Mouse (Mus musculus) heart, adult 2 months (tissue): ENCODE measurements around the gene Vmn2r4. TPM values are rescaled to one million over a fixed set of nuclear protein-coding genes. Genes with fewer than 3 reads are reported as not detected.
"Not testable (repeated sequence)": the region's sequence is repeated elsewhere in the genome, so short reads cannot be mapped to it uniquely, and the experiment has no call there.

Experiments
- DNase-seq, 2 experiments: peaks; one replicate each; pipeline ENCODE4 v3.0.0; 2021
- H3K27ac ChIP-seq: fragments of 200-600 bp; 2 replicates; pipeline ENCODE4 v1.8.1; 2022
- H3K27me3 ChIP-seq: fragments of 200-500 bp; 2 replicates; pipeline ENCODE4 v1.6.1; 2012; ENCODE audit warnings: mild to moderate bottlenecking, low read length, inconsistent platforms, mixed read lengths; ENCODE audit not compliant: control insufficient read depth, insufficient read depth
- H3K36me3 ChIP-seq: fragments of 200-500 bp; 2 replicates; pipeline ENCODE4 v1.6.1; 2012; ENCODE audit warnings: low read length, inconsistent platforms; ENCODE audit not compliant: control insufficient read depth, insufficient read depth
- H3K4me1 ChIP-seq: fragments of 200-500 bp; 2 replicates; pipeline ENCODE4 v1.6.1; 2011; ENCODE audit warnings: low read length; ENCODE audit not compliant: control insufficient read depth, insufficient read depth
- H3K4me3 ChIP-seq: fragments of 200-600 bp; 2 replicates; pipeline ENCODE4 v1.8.1; 2022
- H3K79me2 ChIP-seq: fragments of 200-500 bp; replicated peaks from 2 replicates; pipeline ENCODE4 v1.6.1; 2012; ENCODE audit warnings: mild to moderate bottlenecking, inconsistent platforms, low read length, moderate library complexity, mixed read lengths; ENCODE audit not compliant: control insufficient read depth, insufficient read depth
- H3K9ac ChIP-seq: fragments of 200-500 bp; 2 replicates; pipeline ENCODE4 v1.6.1; 2012; ENCODE audit warnings: low read depth, mild to moderate bottlenecking, control low read depth, inconsistent platforms, low read length, mixed read lengths
- CTCF ChIP-seq: fragments of 200-600 bp; IDR thresholded peaks from 2 replicates; pipeline ENCODE4 v1.8.1; 2022; ENCODE audit warnings: antibody characterized with exemption, mild to moderate bottlenecking, moderate library complexity
- EP300 ChIP-seq: fragments of 200-500 bp; IDR thresholded peaks from 2 replicates; pipeline ENCODE4 v1.6.1; 2011; ENCODE audit warnings: low read depth, low read length, control low read depth; ENCODE audit not compliant: insufficient read depth
- POLR2A ChIP-seq: fragments of 200-500 bp; IDR thresholded peaks from 2 replicates; pipeline ENCODE4 v1.6.1; 2011; ENCODE audit warnings: mild to moderate bottlenecking, low read depth, low read length, control low read depth; ENCODE audit not compliant: insufficient read depth
- WGBS: fragments of 180-500 bp; shearing (Covaris S2); methylation state at CpG from one replicate; pipeline ENCODE4 v1.1.7; 2018; 5-methylcytosine and 5-hydroxymethylcytosine counted together
- intact Hi-C: fragments of 180-260 bp; cut with DNase I; formaldehyde crosslinking; loops from one replicate; pipeline ENCODE4 v1.15.1; 2025
- long read RNA-seq: library from polyadenylated mRNA; stranded (forward); transcript quantifications from one replicate; pipeline ENCODE4 v2.0.0, GENCODE M21; 2021
- polyA plus RNA-seq: library from polyadenylated mRNA; depleted of rRNA; stranded (reverse); fragments of >200 nt; gene quantifications from 2 replicates; pipeline ENCODE4 v1.2.3, GENCODE M21; 2012; rRNA removed
- total RNA-seq, 2 experiments: library from RNA; stranded (reverse); gene quantifications; 2 replicates each; pipeline ENCODE4 v1.2.3; 2021

The Vmn2r4 gene
- total RNA-seq (not detected), polyA plus RNA-seq (not detected in 2 replicates)
- long read RNA-seq = 0 reads

DNA sequence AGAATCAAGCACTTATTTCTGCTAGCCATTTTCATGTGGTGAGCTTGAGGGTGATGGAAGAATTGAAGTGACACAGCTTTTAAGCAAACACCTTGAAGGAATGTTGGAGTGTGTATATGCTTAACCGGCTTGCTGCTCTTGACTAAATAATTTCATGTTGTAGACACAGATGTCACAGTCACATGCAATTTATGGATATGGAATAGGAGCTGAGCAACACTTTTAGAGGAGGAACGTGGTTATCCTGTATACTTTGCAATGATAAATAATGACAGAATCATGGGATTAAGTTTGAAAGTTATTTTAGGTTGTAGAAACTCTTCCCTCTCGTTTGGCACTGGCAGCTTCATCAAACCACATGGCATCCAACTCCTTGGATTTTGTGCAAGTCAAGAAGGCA lies at the start of gene Vmn2r4:
Gene Vmn2r4 (minus strand): TSS at position 101 of the 400 bp plus-strand sequence.
- WGBS = 73% methylated on average over 3 of the region's 3 CpGs
- DNase-seq, H3K79me2 ChIP-seq, intact Hi-C loops, H3K9ac ChIP-seq, H3K4me1 ChIP-seq, H3K4me3 ChIP-seq, H3K27ac ChIP-seq, H3K27me3 ChIP-seq, H3K36me3 ChIP-seq: not testable (repeated sequence)

DNA sequence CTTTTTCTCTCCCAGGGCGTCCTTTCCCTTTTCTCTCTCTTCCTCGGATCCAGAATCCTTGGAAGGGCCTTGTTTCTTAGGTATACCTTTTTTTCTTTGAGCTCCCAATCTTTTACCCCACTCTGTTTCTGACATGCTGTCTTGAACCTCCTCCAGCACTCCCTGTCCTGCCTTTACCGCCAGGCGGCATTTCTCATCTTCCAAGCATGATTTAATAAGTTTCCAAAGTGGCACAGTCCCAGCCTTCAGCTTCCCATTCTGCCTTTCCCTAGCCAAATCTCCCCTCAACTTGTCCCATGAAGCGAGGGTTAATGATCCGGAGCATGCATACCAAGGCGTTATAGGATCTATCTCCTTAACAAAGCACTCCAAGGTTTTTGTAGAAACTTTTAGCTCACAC lies 19.1 kb upstream of the Vmn2r4 start:
- H3K79me2 ChIP-seq, H3K27me3 ChIP-seq: not testable (repeated sequence)

DNA sequence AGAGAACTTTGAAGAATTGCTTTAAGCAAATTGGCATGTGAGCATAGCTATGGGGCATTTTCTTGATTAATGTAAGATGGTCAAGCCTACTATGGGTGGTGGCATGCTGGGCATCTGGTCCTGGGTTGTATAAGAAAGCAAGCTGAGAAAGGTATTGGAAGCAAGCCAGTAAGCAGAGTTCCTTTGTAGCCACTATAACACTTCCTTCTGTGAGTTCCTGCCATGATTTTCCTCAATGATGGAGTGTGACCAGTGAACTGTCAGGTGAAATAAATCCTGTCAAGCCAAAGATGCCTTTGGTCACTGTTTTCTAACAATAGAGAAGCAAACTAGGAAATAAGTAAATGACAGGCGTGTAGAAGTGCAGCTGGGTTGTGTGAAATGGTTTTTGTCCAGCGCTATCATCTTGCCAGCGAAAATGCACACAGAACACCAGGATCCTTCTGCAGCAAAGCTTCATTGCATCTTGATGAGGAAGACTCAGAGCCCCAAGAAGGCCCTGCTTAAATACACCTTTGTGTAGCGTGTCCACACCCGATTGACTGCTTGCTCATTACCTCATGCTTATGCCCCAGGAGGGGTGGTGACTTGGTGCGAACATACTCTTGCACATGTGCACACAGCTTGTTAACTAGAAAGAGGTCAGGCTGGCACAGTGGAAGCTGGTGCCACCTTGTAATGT lies 13.1 kb upstream of the Vmn2r4 start:
- H3K4me1 ChIP-seq, H3K4me3 ChIP-seq, H3K9ac ChIP-seq, intact Hi-C loops, H3K27ac ChIP-seq, H3K79me2 ChIP-seq, H3K27me3 ChIP-seq, DNase-seq, H3K36me3 ChIP-seq: not testable (repeated sequence)
- 87% methylated on average over 6 of the region's 6 CpGs for WGBS

More for the DNA sequence above, 19.1 kb upstream of the Vmn2r4 start:
- H3K36me3 ChIP-seq, DNase-seq, intact Hi-C loops, H3K9ac ChIP-seq, H3K4me3 ChIP-seq, H3K4me1 ChIP-seq, H3K27ac ChIP-seq: not testable (repeated sequence)
- 75% methylated on average over 7 of the region's 7 CpGs for WGBS

DNA sequence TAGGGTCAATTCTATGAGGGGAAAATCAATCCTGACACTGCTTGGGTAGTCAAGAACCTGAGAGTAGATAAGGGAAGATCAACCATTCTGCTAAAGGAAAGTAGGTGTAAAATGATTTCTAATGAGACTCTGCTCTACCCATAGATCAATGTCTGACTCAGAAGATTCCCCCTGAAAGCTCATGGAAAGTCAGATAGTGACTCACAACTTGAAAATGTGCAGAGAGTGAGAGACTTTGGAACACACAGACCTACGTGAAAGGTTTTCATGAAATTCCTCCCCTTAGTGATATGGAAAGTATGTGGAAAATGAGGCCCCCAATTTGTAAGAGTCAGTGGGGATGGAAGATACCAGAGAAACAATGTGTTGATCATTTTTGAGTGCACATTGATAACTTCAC lies 7.0 kb upstream of the Vmn2r4 start:
- H3K36me3 ChIP-seq, intact Hi-C loops, H3K27ac ChIP-seq, DNase-seq, H3K27me3 ChIP-seq, H3K9ac ChIP-seq, H3K79me2 ChIP-seq, H3K4me1 ChIP-seq, H3K4me3 ChIP-seq: not testable (repeated sequence)
- WGBS = 34% methylated on average over 1 of the region's 1 CpGs

DNA sequence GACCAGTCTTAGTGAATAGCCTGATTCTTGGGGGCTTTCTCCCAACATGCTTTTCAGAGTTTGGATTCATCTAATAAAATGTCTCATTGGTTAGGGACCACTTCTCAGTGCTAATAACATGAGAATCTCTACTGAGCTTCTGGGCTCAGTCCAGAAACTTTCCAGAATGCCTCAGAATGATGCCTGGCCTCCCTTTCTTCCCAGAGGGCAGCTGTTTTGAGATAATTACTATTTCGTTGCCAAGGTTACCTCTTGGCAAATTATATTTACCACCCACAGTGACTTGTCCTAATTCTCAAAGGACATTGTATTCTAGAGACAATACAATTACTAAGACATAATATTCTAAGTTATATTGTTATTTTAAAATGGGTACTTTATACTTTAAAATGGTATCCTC lies 2.3 kb upstream of the Vmn2r4 start:
- H3K9ac ChIP-seq, H3K36me3 ChIP-seq, H3K27ac ChIP-seq, H3K4me3 ChIP-seq, H3K79me2 ChIP-seq, H3K27me3 ChIP-seq, intact Hi-C loops, DNase-seq, H3K4me1 ChIP-seq: not testable (repeated sequence)
- 50% methylated on average over 1 of the region's 1 CpGs for WGBS

DNA sequence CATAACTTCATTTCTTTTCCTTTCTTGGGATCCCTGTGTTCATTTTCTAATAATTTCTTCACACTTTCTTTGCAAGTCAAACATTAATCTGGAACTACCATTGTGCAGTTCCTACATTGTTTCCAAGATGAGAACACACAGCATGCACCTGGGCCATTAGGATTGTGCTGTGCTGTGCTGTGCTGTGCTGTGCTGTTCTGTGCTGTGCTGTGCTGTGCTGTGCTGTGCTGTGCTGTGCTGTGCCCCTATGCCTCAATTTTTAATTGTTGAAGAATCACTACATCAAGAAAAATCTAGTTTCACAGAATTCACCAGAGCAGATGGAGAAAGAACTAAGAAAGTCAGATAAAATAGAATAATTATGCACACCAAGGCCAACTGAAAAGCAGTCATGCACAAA lies 915 bp downstream of the Vmn2r4 start:
- H3K36me3 ChIP-seq, DNase-seq, H3K79me2 ChIP-seq, H3K27me3 ChIP-seq, H3K9ac ChIP-seq, intact Hi-C loops, H3K27ac ChIP-seq, H3K4me1 ChIP-seq, H3K4me3 ChIP-seq: not testable (repeated sequence)

DNA sequence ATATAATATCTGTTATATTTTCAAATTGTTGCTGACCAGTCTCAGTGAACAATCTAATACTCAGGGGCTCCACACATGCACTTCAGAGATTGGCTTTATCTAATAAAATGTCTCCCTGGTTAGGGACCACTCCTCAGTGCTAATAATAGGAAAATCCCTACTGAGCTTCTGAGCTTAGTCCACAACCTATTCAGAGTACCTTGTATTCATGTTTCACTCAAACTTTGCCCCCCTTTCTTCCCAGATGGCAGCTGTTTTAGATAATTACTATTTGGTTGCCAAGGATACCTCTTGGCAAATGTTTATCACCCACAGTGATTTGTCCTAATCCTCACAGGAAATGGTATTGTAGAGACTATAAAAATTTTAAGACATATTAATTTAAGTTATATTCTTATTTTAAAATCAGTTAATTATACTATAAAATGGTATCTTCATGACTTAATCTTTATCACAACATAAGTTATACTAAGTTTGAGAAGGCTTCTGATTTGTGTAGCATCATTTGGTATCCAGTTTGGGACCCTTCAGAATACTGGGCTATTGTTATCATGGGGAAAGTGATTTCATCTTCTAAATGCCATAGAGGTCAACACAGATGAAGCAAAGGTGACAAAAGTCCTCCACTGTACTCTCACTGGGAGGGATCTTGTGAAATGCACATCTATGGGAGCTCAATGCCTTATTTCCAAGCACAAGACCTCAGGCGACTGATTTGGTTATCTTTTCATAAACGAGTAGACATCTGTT lies 55.7 kb downstream of the Vmn2r4 start:
- H3K4me3 ChIP-seq = no peak overlapping the region
- no peaks in the 10 kb centered on the region for H3K27me3 ChIP-seq
- no peak for TF ChIP-seq CTCF
- no peak for TF ChIP-seq EP300
- no peak for TF ChIP-seq POLR2A
- intact Hi-C loops = no loop called here
- H3K79me2 ChIP-seq = no peaks in the 10 kb centered on the region
- H3K9ac ChIP-seq = no peak overlapping the region
- no peak for DNase-seq
- H3K4me1 ChIP-seq = no peaks in the 10 kb centered on the region
- H3K36me3 ChIP-seq = no peaks in the 10 kb centered on the region
- H3K27ac ChIP-seq = no peak overlapping the region
- WGBS = 39% methylated on average over 2 of the region's 2 CpGs

Other genes starting within 250 kb of the Vmn2r4 start
- gene Vmn2r3, start 125.7 kb downstream of the Vmn2r4 start, total RNA-seq = not detected
- not detected in 2 replicates for gene Vmn2r3, start 125.7 kb downstream of the Vmn2r4 start, polyA plus RNA-seq
- gene Vmn2r5, start 94.5 kb upstream of the Vmn2r4 start, total RNA-seq = not detected
- not detected in 2 replicates for gene Vmn2r5, start 94.5 kb upstream of the Vmn2r4 start, polyA plus RNA-seq
- gene Vmn2r6, start 150.5 kb upstream of the Vmn2r4 start, total RNA-seq = not detected
- not detected in 2 replicates for gene Vmn2r6, start 150.5 kb upstream of the Vmn2r4 start, polyA plus RNA-seq